Mouse (Mus musculus) cerebral cortex, adult 2 months (tissue): ENCODE data around the gene Gng12.

Source experiments
- WGBS: fragments of 180-500 bp; shearing (Covaris S2); methylation state at CpG from one replicate; pipeline ENCODE4 v1.1.7; 2018; 5-methylcytosine and 5-hydroxymethylcytosine counted together

Gng12 gene

DNA sequence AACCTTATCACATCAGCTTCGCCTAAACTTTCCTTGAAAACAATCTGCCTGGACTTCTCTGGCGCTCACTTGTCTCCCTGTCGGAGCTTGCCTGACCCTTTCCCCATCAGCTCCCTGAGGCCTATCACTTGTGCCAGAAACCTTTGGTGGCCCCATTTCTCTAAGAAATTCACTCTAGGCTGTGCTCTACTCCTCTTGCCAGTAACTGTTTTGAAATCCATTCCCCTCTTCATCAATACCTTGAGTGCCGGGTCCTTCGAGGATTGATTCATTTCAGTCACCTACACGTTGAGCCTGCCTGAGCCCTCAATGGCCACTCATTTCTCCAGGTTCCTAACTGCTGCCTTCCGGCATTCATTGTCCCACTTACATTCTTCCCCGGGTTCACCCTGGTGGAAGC, 96.6 kb downstream of the Gng12 start:
- 86% methylated on average over 8 of the region's 8 CpGs for WGBS

DNA sequence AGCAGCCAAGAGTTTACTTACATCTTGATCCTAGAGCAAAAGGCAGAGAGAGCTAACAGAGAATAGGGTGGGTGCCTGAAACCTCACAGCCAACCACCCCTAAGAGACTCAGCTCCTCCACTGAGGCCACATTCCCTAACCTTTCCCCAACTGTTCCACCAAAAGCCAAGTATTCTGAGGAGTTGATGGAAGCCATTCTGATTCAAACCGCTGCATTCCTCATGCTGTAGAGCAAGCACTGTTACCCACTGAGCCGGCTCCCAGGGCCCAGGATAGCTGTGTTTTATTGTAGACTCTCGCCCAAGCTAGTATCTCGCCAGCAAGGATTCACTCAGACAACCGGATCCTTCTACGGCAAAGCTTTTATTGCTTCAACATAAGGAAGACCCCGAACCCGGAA, 98.8 kb downstream of the Gng12 start:
- 95% methylated on average over 8 of the region's 8 CpGs for WGBS

DNA sequence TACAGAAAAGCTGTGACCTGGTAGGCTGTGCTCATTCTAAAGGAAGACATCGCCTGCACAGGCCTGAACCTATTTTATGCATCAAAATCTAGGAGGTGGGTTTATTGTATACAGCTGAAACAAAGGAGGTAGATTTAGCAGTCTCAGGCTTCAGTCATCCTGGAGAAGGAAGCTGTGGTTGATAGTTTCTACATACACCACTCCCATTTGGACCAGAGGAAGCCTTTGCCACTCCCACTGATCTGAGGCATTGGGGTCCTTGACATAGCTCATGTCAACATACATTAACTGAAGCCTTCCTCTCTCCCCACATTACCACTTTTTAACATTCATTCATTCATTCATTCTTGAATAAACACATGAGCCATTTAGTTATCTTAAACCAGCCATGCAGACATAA, 99.6 kb downstream of the Gng12 start:
- 100% methylated on average over 1 of the region's 1 CpGs for whole genome bisulfite sequencing

DNA sequence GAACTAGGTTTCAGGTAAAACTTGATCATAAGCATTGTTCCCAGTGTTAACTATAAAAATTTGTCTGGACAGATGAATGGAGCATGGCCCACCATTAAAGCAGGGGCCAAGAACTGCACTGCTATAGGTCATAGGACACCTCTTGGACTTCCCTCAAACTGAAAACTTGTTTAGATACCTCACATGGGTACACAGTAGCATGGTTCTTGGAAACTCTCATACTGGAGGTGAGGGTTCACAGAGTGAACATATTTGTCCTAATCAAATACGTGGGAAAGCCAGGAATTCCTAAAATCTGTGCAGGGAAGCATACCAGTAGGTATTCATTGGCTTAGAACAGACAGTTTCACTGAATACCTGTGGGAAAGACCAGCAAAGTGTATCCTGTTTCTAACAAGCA, 100.1 kb downstream of the Gng12 start:
- WGBS = 85% methylated on average over 1 of the region's 1 CpGs

DNA sequence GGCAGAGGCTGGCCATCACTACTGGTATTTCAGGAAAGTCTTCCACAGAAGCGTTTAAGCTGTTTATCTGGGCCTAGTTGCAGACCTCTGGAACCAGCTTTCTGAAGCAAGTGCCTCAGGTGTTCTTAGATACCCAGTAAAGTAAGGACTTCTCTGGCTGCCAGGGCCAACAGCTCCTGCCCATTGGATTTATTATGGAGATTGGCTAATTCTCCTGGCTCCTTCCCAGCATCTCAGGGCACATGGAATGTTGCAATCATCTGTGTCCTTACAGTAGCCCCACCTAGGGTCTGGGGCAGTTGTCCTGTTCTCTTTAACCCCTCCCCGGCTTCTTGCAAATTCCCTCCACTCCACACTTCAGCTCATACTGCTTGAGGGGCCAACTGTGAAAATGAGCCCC, 102.4 kb downstream of the Gng12 start:
- WGBS = 74% methylated on average over 2 of the region's 2 CpGs

DNA sequence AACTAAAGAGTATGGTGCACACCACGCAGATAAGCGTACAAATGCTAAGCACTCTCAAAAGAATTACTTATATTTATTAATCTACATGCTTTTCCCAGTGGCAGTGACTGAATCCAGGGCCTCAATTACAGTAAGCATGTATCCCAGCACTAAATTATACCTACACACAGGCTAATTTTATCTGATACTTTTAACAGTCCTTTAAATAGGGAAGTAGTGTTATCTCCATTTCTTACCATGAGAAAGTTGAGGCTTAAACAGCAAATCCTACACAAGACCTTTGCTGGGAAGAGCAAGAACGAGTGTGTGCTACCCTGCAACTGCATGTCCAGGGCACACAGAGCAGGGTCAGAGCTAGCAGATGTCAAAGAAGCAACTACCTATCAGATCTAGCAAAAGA, 113.7 kb downstream of the Gng12 start:
- 87% methylated on average over 3 of the region's 3 CpGs for WGBS

DNA sequence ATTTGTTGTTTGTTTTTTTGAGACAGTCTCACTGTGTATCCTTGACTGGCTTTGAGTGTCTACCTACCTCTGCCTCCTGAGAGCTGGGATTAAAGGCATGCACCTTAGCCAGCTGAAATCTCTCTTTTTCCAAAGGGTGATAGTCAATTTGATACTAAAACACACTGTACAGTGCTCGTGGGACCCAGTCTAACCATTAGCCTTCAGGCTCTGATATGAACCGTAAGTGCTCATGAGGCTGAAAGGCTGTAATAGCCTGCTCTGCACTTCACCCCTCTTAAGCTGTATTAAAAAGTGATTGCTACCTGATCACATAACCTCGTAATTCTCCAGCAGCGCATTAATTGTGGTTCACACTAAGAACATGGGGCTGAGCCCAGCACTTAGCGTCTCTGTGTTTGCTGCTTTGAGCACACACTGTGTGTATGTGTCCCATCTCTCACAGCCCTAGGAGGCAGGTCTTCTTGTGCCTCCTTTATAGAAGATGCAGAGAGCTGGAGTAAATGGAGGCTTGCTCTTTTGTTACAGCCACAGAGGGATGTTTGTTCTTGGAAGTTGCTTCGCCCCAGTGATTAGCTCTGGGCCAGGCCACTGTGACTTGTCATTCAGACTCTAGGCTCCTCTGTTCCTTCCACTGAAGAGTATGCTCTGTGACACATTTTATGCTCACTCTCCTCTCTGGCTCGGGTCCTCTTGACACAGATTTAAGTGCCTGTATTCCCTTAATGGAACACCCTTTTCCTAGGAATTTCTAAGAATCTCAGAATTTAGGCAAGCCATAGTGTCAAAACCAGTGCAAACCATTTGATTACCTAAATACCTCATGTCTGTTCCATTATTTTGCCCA, 114.4 kb downstream of the Gng12 start:
- WGBS = 74% methylated on average over 7 of the region's 7 CpGs

DNA sequence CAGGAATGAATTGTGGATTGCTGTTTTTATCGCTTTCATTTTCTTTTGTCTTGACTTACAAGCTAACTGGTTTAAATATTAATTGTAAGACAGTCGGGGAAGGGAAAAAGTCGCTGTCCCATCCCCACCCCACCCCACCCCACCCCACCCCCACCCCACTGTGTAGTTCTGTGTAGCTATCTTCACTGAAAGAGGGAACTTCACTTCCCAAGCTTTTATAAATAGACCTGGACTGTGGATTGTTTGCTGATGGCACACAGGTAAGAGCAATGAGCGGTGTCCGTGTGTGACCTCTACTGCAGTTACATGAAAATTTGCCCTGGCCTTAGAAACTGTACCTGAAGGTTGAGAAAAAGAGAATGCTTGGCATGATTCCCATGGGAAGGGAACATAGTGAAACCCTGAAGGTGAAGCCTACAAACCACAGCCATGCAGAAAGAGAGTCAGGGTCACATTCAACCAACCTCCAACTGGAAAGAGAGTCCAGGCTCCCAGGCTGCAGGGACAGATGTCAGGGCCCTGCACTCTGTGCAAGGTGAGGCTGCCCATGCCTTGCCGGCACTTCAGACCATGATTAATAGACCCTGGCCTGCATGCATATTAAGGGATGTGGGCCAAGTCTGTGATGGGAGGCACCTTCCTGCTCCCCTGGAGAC, 117.2 kb downstream of the Gng12 start:
- 92% methylated on average over 6 of the region's 6 CpGs for WGBS

DNA sequence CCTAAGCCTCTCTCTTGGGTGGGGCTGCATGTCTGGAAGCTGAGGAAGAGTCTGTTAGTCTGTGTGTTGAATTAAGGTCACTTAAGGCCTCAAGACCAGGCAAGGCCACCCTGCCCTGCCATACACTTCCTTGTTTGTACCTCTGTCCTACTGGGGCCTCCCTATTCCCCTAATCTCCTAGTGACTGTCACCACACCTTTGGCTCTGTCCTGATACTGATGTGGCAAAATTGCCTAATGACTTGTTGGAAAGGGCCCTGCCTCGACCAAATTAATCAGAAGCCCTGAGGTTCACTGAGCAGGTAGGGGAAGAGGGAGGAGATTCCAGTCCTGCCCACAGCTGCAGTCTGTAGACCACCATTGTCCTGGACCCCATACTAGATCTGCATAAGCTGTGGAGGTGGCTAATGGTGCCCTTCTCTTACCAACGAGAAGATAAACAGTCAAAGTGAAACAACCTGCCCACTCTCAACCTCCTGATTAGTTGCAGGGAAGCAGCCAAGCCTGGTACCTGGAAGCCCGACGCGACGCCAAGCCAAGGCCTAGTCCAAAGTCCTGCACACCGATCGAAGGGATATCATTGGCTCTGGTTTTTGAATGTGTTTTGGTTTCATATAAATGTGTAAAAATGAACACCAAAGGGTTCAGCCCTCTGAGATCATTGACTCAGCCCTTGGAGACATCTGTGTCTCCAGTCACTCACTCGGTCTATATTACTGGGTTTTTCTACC, 117.9 kb downstream of the Gng12 start:
- WGBS = 84% methylated on average over 9 of the region's 9 CpGs

DNA sequence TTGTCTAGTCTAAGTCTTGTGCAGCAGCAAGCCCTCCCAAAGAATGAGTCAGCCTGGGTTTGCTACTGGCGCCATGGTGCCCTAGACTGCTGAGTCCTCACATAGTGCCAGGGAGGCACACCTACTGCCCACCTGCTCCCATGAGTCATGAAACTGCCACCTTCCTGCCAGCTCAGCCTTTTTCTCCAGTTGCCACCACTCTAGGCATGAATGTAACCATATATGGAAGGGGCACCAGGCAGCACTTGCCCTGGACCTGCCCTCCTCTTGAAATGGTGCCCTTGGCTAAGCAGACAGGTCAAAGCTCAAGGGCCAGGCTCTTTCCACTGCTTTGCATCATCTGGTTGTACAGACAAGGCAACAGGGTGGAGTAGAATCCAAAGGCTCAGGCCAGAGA, 118.5 kb downstream of the Gng12 start:
- WGBS = 67% methylated on average over 1 of the region's 1 CpGs

DNA sequence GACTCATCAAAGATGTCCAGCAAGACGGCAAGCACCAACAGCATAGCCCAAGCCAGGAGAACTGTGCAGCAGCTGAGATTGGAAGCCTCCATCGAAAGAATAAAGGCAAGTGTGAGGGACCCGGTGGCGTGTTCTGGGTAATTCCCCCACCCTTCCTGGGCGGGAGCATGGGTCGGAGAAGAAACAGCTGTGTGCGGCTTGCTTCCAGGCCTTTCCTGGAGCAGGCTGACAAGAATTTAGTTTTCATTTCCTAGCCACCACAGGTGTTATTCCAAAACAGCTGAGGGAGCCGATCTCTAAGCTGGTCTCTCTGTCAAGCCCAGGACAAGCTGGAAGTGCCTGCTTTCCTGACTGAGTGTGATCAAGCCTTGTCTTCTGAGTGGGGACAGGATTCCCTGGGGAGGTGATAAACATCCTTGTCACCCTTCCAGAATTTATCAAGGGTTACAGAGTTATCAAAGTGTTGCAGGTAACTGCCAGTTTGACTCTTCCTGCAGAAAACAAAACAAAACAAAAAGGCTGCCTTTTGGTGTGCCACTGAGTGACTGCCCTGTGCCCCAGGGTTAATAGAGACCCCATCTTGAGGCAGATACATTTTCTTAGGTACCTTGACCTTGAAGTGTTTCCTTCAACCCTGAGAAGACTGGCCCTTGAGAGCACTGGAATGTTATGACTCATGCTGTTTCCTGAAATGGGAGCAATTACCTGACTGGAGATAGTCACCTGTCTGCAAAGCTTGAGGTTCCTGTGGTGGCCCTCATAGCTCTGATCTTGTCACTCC, 119.7 kb downstream of the Gng12 start:
- WGBS = 69% methylated on average over 8 of the region's 8 CpGs

DNA sequence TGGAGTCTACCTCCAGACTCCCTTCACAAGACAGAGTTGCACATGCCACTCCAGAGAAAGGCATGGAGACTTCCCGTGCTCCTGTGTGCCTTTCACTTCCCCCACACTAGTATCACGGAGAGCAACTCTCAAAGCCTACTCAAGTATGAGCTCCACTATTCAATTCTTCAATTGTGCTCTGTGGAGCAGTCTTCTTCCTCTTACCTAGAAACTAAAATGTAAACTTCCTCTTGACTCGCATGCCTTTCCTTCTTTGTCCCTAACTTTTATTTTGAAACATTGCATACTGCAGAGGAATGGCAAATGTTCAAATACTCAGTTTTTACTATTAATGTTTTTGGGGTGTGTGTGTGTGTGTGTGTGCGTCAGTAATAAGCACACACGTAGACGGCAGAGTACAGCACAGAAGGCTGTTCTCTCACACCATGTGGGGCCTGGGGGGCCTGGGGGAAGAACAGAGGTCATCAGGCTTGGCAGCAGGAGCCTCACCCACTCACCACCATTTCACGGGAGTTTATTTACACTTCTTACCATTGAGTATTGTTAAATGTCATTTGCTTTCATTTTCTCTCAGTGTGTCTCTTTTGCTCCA, 120.4 kb downstream of the Gng12 start:
- WGBS = 63% methylated on average over 7 of the region's 7 CpGs

DNA sequence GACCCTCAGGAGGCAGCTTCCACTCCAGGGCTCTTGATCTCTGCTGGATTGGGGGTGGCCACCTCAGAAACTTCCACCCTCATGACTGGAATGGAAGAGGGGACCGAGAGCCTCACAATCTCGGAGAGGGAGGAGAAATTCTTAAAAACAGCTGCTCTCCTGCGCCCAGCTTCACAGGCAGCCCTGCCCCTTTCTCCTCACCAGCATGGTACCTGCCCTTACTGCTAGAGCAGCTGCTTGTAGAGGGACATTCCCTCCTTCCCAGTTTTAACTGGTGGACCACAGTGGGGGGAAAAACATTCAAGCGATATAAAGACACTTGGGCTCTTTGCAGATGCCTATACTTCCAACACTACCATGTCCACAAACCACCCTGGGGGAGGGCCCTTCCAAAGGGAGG, 122.2 kb downstream of the Gng12 start:
- 75% methylated on average over 4 of the region's 4 CpGs for WGBS

DNA sequence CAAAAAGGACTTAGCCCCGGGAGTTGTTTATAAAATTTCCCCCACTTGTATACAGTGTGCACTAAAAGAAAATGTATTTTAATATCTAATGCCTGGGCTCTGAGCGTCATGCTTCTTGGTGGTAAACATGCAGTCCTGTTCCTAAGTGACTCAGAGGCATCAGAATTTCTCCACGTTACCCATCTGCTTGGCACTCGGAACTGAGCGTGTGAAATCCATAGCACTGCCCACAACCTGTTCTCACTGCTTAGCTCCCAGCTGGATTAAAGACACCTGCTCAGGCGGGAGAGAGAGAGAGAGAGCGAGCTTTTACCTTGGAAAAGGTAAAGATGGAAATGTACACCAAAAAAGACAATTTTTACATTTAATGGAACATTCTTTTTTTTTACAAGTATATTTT, 122.8 kb downstream of the Gng12 start:
- WGBS = 61% methylated on average over 7 of the region's 7 CpGs

DNA sequence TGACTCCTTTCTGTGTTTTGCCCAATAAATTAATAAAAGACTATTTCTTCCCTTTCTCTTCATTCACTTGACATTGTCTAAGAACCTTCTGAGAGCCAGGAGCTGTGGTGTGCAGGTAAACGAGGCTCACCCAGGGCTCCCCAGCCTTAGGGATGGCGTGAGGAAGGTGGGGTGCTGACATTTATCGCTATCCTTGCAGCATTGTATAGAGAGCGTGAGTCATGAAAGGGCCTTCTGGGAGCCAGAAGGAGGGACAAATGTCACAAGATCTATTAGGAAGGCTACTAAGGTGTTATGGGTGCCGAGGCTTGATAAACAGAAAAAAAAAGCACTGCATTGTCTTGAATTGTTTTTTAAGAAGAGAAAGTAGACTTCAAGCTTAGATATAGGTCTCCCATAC, 125.1 kb downstream of the Gng12 start:
- WGBS = 91% methylated on average over 5 of the region's 5 CpGs

DNA sequence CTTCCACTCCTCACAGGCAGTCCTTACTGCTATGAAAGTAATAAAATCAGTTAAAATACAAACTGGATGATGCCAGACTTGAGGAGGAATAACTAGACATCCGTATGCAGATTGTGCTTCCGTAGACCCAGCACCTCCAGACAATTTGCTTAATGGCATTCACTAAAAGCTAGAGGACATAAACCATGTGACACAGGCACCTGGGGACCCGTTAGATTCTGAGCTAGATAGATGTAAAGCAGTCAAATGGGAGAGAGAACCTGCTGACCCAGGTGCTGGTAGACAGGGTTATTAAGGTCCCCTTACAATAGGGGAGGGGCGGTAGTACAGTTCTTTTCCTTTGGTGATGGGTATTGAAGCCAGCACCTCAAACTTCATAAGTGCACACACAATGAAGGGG, 127.5 kb downstream of the Gng12 start:
- 90% methylated on average over 4 of the region's 4 CpGs for WGBS

DNA sequence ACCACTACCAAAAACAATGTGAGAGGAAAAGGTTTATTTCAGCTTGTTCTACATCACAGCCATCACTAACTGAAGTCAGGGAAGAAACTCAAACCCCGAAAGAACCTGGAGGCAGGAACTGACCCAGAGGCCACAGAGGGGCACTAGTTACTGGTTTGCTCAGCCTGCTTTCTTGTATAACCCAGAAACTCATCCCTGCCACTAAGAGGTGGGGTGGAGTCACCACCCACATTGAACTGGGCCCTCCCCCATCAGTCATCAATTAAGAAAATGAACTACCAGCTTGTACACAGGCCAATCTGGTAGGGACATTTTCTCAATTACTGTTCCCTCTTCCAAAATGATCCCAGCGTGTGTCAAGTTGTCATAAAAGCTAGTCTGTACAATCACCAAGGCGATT, 130.5 kb downstream of the Gng12 start:
- 86% methylated on average over 3 of the region's 3 CpGs for WGBS

DNA sequence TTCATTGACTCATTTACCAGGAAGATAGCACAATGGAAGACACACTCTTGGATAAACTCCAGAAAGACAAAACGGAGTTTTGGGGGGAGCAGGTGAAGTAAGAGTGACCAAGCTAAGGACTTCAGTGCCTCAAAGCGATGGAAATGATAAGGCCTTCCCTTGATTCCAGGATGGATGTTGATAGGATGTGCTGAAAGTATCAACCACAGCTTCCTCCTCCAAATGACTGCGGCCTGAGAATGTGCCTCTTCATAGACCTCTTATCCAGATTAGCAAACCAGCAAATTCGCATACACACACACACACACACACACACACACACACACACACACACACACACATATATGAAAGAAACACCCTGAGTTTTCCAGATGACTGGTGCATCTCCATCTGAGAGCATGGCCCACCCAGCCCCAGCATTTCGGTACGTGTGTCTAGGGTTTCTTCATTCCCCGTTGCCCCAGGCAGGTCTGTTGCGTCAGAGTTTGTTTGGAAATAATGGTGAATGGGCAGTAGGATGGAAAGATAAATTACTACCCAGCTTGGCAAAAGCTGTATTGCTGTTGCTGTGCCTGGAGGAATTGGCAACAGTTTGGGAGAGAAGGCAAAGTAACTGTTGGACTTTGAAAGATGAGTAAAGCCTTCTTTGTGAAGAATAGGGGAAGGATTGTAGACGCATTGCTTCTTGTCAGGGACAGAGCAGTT, 131.4 kb downstream of the Gng12 start:
- WGBS = 82% methylated on average over 9 of the region's 9 CpGs

DNA sequence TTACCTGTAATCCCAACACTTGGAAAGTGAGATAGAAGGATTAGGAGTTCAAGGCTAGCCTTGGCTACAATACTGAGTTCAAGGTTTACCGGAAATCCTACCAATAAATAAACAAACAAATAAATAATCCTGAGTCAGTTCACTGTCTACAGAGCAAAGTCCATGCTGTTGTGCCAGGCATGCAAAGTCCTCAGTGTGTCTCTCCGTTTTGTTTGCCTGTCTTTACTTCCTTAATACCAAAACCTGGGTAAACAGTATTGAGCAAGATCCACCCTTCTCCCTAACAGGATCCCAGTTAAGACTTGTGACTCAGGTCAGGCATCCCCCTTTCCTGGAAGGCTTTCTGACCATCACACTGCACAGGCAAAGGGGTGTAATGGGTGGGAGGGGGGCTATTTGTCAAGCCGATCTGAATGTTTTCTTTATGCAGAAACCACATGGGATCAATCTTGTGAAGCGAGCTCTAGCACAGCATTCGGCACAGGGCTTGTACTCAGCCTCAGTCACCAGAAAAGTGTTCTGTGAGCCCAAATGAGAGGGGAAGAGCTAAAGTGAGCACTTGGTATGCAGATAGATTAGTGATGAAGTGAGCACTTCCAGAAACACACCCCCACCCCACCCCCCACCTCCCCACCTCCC, 133.2 kb downstream of the Gng12 start:
- 57% methylated on average over 5 of the region's 5 CpGs for WGBS

DNA sequence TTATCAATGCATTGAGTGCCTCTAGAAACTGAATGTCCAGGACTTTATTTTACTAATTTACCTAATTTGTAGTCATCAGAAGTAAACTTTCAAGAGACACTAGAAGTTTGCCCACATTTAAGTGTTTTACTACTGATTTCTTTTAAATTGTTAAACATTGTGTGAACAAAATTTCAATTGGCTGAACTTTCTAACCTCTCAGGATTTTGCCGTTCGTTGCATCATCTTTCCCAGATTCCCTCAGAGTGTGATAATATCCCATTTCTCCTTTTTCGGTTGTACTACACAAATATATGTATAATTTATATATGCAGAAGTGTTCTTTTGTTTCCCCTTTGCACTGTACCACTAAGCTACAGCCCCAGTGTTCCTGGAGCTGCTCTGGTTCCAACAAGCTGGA, 133.8 kb downstream of the Gng12 start:
- 43% methylated on average over 3 of the region's 3 CpGs for WGBS

DNA sequence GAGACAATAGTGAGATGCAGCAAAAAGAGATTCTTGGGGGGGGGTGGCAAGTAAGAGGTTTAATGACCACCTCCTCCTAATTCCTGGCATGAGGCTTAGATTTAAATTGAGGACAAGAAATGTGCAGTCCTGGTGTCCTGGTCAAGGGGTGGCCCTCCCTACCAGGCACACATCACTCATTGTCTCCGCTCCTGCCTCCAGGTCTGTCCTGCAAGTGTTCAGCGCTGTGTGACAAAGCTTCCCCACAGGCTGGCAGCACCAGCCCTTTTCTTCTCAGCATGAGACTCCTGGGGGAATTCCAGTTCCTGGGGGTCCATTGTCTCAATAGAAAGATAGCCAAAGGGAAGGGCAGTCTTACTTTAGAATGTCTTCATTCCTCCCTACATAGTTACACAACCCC, 134.2 kb downstream of the Gng12 start:
- 48% methylated on average over 2 of the region's 2 CpGs for WGBS
